Mouse (Mus musculus): ENCODE measurements around the gene 5730455P16Rik.
A peak's percentile ranks its signal among the peaks of the same experiment; 100 is the strongest.
"Not testable (repeated sequence)": the region's sequence is repeated elsewhere in the genome, so short reads cannot be mapped to it uniquely, and the experiment has no call there.

5730455P16Rik gene

GRCm38 (mm10) chr11:80377712-80378451 lies at the start of gene 5730455P16Rik:
TSS of gene 5730455P16Rik (minus strand) at chr11:80378034.
- peak; percentile 66 to 81 for DNase-seq (ENCODE audit: low spot score in 2 of 2)

- DNase-seq (ENCODE audit: low spot score in 2 of 2), result not testable (repeated sequence)
Measured at GRCm38 (mm10) chr11:80426029-80426813, 48.4 kb upstream of the 5730455P16Rik start.

GRCm38 (mm10) chr11:80425247-80425778 lies 47.5 kb upstream of the 5730455P16Rik start:
- no peak for DNase-seq (ENCODE audit: low spot score in 2 of 2)

GRCm38 (mm10) chr11:80424691-80425090 lies 46.9 kb upstream of the 5730455P16Rik start:
- no peak for DNase-seq (ENCODE audit: low spot score in 2 of 2)

- no peak for DNase-seq (ENCODE audit: low spot score in 2 of 2)
Measured at GRCm38 (mm10) chr11:80421421-80422047, 43.7 kb upstream of the 5730455P16Rik start.

- no peak for DNase-seq (ENCODE audit: low spot score in 2 of 2)
Measured at GRCm38 (mm10) chr11:80420202-80420984, 42.6 kb upstream of the 5730455P16Rik start.

GRCm38 (mm10) chr11:80419743-80420142 lies 41.9 kb upstream of the 5730455P16Rik start:
- DNase-seq (ENCODE audit: low spot score in 2 of 2), result no peak

- no peak for DNase-seq (ENCODE audit: low spot score in 2 of 2)
Measured at GRCm38 (mm10) chr11:80417085-80417484, 39.3 kb upstream of the 5730455P16Rik start.

GRCm38 (mm10) chr11:80410377-80410776 lies 32.5 kb upstream of the 5730455P16Rik start:
- no peak for DNase-seq (ENCODE audit: low spot score in 2 of 2)

- DNase-seq (ENCODE audit: low spot score in 2 of 2), result not testable (repeated sequence)
Measured at GRCm38 (mm10) chr11:80407878-80408277, 30.0 kb upstream of the 5730455P16Rik start.

- no peak for DNase-seq (ENCODE audit: low spot score in 2 of 2)
Measured at GRCm38 (mm10) chr11:80396617-80397016, 18.8 kb upstream of the 5730455P16Rik start.

GRCm38 (mm10) chr11:80395930-80396329 lies 18.1 kb upstream of the 5730455P16Rik start:
- no peak for DNase-seq (ENCODE audit: low spot score in 2 of 2)

GRCm38 (mm10) chr11:80391407-80392120 lies 13.7 kb upstream of the 5730455P16Rik start:
- DNase-seq (ENCODE audit: low spot score in 2 of 2), result no peak

GRCm38 (mm10) chr11:80389885-80390284 lies 12.1 kb upstream of the 5730455P16Rik start:
- DNase-seq (ENCODE audit: low spot score in 2 of 2), result no peak

- no peak for DNase-seq (ENCODE audit: low spot score in 2 of 2)
Measured at GRCm38 (mm10) chr11:80386790-80387189, 9.0 kb upstream of the 5730455P16Rik start.

- DNase-seq (ENCODE audit: low spot score in 2 of 2), result no peak
Measured at GRCm38 (mm10) chr11:80385055-80385454, 7.2 kb upstream of the 5730455P16Rik start.

- no peak for DNase-seq (ENCODE audit: low spot score in 2 of 2)
Measured at GRCm38 (mm10) chr11:80384461-80384860, 6.6 kb upstream of the 5730455P16Rik start.

- DNase-seq (ENCODE audit: low spot score in 2 of 2), result peak in 1 of 2 experiments; percentile 44
Measured at GRCm38 (mm10) chr11:80383626-80384046, 5.8 kb upstream of the 5730455P16Rik start.

GRCm38 (mm10) chr11:80383019-80383625 lies 5.3 kb upstream of the 5730455P16Rik start, which contains the start of gene Zfp207:
TSS of gene Zfp207 (plus strand) at chr11:80383279.
- DNase-seq (ENCODE audit: low spot score in 2 of 2), result peak; percentile 95 to 98

- DNase-seq (ENCODE audit: low spot score in 2 of 2), result peak; percentile 9 to 14
Measured at GRCm38 (mm10) chr11:80382626-80383018, 4.8 kb upstream of the 5730455P16Rik start.
